Mouse (Mus musculus): Measurements from ENCODE around the gene Pnpla3.

DNA sequence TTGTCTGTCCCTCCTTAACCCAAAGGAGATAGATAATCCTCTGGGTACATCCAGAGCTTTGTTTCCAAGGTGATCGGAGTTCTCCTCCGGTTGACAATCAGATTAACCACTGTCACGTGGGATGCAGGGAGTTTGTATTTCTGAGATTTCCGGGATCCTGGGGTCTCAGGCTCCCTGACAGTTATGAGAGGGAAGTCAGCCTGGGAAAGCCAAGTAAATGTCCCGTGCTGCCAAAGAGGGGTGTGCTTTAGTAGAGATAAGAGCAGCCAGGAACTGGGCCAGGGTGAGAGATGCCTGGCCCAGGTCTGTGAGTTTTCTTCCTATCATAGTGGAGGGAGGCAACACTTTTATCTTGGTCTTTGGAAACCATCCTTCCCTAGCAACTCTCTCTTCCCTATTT, 63.0 kb downstream of the Pnpla3 start:
- no peak for TF ChIP-seq CTCF (IDR thresholded peaks at IDR 0.05; ENCODE audit: low read depth, low read length)
- TF ChIP-seq POLR2A (IDR thresholded peaks at IDR 0.05; ENCODE audit: insufficient read depth, low read length), result no peak
- TF ChIP-seq EP300 (IDR thresholded peaks at IDR 0.05; ENCODE audit: insufficient read depth, low read depth, low read length), result no peak
